Mouse (Mus musculus) lung, postnatal 36 days (tissue): Measurements from ENCODE around the gene Gm21958.

Experiments used
- DNase-seq: peaks from one replicate; pipeline ENCODE4 v3.0.0; 2022; ENCODE audit warnings: mixed read lengths

Gene Gm21958

DNA sequence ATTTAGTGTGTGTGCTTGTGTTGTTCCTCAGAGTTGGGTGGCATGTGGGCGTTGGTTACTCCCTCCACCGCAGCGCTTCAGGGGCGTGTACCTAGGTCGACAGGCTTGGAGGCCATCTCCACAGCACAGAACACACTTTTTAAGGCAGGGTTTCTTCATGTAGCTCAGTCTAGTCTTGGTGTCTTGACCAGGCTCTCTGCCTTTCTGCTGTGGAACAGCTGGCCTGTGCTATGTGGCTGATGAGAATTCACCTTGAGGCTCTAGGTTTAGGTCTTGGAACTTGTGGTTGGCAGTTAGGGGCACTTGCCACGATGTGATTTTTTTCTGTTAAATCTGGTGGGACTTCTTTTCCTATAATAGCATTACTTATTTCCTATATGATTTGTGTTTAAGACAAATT is at the start of gene Gm21958:
TSS of gene Gm21958 (minus strand) at position 101 of the 400 bp plus-strand sequence.
- DNase-seq = no peak

GRCm38 (mm10) chr3:54761258-54761657 is 47.1 kb upstream of the Gm21958 start:
- no peak for DNase-seq

- no peak for DNase-seq
Observed at GRCm38 (mm10) chr3:54760321-54761115, 46.4 kb upstream of the Gm21958 start.

DNA sequence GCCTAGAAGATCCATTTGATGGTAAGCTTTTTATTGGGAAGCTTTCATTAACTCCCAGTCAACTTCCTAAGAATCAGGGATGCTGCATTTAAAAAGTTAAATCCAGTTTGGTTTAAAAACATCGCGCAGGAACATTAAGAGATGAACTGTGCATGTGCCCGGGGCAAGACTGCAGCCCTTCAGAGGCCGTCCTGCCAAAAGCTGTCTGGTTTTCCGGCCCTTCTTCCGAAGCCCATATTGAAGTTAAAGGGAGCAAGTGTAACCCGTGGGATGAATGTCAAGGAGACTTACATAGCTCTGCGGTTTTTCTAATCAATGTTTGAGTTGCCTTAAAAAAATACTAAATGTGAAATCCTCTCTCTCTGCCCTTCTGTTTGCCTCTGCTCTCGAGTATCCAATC is 45.1 kb upstream of the Gm21958 start:
- DNase-seq = no peak

- DNase-seq = no peak
Observed at GRCm38 (mm10) chr3:54757446-54757845, 43.3 kb upstream of the Gm21958 start.

DNA sequence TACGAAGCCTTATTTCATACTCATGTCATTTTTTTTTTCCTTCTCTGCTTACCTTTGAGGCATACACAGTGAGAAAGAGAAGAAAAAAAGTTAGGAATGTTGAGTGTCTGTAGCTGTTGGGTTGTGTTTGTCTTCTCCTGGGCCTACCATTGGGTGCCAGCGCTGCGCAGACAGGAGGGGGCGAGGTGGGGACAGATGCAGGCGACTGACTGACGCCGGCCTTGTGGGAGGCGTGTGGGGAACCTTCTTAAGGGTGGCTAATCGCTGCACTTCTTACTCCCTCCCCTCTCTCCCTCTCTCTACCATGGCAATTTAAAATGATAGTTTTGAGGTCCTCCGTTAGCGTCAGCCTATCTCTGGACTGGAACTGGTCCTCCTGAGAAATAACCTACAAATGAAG is 41.9 kb upstream of the Gm21958 start:
- peak; percentile 43 for DNase-seq

DNA sequence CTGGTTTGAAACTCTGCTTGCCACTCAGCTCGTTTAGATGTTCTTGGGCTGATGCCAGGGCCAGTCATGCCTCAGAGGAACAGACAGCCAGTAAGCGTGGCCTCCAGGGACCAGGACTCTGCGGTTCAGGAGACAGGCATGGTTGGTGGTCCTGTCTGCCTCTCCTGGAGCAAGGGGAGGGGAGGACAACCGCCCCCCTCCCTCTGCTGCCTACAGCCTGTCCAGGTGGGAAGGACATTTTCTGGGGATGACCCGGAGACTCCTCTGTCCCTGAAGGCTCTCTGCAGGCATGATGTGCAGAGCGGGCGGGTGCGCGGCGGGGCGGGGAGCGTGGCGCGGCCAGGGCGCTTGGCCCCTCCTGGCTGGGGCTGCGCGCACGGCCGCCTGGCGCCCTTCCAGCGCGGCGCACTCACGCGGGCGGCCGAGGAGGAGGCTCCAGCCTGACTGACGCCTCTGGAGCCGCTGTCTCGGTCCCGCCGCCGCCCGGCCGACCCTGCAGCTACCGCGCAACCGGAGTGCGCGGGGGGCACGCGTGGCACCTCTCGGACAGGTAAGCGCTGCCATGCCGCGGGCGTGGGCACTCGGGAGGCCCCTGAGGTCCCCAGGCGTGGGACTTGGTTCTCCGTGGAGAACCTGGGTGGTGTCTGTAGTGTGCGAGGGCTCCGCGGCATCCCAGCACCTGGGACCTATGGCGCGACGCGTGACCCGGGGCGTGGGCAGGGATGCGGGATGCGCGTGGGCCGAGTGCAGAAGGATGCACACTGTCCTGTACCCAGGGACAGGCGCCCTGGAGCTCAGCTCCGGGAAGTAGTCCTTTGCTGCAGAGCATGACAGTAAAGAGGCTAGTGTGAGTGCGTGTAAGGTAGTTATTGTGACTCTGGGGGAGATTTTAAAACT is 41.2 kb upstream of the Gm21958 start, which contains the start of gene Smad9:
TSS of gene Smad9 (plus strand) at position 438 of the 897 bp plus-strand sequence.
- peak; percentile 46 for DNase-seq

DNA sequence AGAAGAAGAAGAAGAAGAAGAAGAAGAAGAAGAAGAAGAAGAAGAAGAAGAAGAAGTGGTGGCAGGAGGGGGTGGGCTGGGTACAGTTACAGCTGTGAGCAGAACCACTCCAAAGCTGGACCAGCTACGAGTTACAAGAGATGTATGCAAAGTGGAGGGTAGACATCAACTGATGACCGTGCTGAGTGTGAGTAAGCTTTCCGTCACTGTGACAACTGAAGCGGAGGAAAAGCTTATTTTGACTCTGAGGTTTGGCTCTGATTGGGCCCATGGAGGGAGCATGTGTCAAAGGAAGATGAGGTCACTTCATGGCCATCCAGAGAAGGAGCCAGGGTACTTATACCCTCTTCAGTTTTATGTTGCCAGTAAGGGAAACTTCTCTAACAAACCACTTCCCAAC is 39.3 kb upstream of the Gm21958 start:
- DNase-seq = no peak

DNA sequence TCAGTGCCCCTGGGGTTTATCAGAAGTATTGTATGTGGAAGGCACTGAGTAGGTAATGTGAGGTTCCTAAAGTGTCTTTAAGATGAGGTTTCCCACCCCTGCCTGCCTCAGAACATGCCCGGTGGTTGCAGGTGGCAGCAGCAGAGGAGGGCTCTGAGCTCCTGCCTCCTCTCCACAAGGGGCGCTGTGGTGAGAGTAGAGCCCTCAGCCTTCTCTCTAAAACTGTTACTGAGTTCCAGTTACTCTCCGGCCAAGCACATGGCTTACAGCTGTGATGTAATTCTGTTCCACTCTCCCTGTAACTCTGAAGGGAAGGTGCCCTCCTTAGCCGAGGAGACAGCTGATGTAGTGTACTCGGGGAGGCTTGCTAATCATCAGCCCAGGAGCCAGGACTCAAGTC is 31.6 kb upstream of the Gm21958 start:
- no peak for DNase-seq

- no peak for DNase-seq
Observed at GRCm38 (mm10) chr3:54741965-54742364, 27.8 kb upstream of the Gm21958 start.

DNA sequence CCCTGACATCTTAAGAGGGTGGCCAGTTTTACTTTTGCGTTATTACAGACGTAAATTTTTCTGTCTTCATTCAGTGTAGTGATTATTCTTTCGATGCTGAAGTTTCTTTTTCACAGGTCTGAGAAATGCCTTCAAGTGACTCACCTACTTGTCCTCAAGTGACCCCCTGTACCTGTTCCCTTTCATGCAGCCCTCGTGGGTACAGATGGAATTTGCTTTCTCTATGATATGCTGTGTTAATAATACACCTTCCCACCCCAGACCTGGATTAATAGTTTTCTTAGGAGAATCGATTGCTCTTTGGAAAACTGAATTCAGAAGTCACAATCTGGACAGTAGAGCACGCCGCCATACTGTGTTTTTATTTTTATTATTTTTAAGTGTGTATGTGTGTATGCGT is 23.2 kb upstream of the Gm21958 start:
- DNase-seq = no peak

- DNase-seq = no peak
Observed at GRCm38 (mm10) chr3:54736101-54736927, 22.2 kb upstream of the Gm21958 start.

GRCm38 (mm10) chr3:54735247-54736046 is 21.3 kb upstream of the Gm21958 start, which contains the start of the genes Exosc8 and Alg5:
Exosc8 (minus strand) TSS chr3:54735393.
Alg5 (plus strand) TSS chr3:54735539.
- DNase-seq = peak; percentile 87

- peak; percentile 89 for DNase-seq
Observed at GRCm38 (mm10) chr3:54734411-54735246, 20.5 kb upstream of the Gm21958 start.

GRCm38 (mm10) chr3:54732371-54732770 is 18.2 kb upstream of the Gm21958 start:
- DNase-seq = no peak

DNA sequence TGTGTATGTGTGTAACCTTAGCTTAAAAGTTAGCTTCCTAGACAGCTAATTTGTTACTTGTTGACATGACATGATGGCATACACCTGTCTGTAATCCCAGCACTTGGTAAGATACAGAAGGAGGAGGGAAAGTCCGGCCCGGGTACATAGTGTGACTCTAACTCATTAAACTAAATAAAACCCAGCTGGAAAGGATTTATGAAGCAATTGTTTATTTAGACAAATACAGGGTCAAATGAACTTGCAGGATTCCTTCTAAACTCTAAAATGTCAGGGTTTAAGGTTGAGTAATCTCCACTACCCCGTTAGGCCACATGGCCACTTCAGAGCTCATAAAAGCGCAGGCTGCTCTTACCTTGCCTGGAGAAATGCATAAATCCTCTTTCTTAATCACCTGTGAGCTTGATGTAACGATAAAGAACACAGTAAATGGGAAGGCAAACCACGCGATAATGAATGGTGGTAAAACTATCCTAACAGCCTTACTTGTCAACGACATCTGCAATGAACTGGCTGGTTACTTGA is 17.5 kb upstream of the Gm21958 start:
- DNase-seq = no peak

DNA sequence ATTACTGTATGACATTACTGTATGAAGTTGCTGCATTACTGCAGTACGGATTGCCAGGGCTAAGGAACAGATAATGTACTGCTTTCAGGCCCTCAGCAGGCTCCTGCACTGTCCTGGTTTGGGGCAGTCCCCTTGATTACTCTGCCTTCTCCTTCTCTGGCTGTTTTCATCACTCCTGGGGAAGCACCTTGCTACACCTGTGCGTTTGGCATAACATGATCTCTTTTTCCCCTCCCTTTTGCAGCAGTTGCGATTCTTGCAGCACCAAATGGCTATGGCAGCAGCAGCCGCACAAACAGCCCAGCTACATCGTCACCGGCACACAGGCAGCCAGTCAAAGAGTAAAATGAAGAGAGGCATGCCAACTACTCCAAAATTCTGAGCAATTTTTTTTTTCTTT is 13.9 kb upstream of the Gm21958 start:
- DNase-seq = no peak

DNA sequence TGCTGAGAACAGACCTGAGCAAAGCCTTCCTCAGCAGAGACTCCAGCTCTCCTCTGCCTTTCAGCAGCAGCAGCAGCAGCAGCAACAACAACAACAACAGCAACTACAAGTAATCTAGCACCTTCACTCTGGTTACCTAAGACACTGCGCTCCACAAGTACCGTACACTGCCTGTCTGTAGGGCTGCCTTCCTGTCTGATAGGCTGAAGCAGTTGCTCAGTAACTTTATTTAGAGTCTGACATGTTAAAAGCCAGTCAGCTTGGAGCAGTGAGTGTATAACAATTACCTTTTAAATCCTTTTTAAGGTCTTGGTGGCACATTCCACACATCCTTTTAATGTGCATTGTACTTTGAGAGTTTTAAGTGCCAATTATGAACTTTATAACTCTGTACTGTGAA is 13.4 kb upstream of the Gm21958 start:
- no peak for DNase-seq

DNA sequence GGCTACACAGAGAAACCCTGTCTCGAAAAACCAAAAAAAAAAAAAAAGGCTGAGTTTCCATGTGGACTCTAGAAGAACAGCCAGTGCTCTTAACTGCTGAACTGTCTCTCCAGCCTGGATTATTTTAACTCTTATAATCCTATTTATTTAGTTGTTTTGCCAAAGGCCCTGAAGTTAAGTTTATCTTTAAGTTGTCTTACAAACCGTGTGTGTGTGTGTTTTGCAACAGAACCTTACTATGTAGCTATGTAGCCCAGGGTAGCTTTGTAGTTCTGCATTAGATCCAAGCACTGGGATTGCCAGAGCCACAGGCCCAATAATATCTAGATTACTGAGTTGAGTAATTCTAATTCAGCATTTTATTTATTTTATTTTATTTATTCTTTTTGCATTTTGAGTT is 11.2 kb upstream of the Gm21958 start:
- no peak for DNase-seq

GRCm38 (mm10) chr3:54723741-54724500 is 9.8 kb upstream of the Gm21958 start:
- peak; percentile 42 for DNase-seq
